Mouse (Mus musculus) gastrocnemius, adult 2 months (tissue): Measurements from ENCODE around the gene Ropn1l. TPM values are rescaled to one million over a fixed set of nuclear protein-coding genes. Genes with fewer than 3 reads are reported as not detected.
A peak's percentile ranks its signal among the peaks of the same experiment; 100 is the strongest.

Experiments used
- DNase-seq: peaks from one replicate; pipeline ENCODE4 v3.0.0; 2022
- H3K27ac ChIP-seq: fragments of 200-600 bp; 2 replicates; pipeline ENCODE4 v1.8.1; 2022; ENCODE audit warnings: mild to moderate bottlenecking
- H3K4me3 ChIP-seq: fragments of 200-600 bp; 2 replicates; pipeline ENCODE4 v1.8.1; 2022; ENCODE audit warnings: mild to moderate bottlenecking, moderate library complexity
- CTCF ChIP-seq: fragments of 200-600 bp; IDR thresholded peaks from 2 replicates; pipeline ENCODE4 v1.8.1; 2022; ENCODE audit warnings: antibody characterized with exemption, mild to moderate bottlenecking, moderate library complexity
- intact Hi-C: fragments of 180-260 bp; cut with DNase I; formaldehyde crosslinking; loops from one replicate; pipeline ENCODE4 v1.15.1; 2025
- total RNA-seq, 2 experiments: library from RNA; stranded (reverse); gene quantifications; 2 replicates each; pipeline ENCODE4 v1.2.3; 2021

The Ropn1l gene
- total RNA-seq, 2 experiments from 2014 or later, result not detected

DNA sequence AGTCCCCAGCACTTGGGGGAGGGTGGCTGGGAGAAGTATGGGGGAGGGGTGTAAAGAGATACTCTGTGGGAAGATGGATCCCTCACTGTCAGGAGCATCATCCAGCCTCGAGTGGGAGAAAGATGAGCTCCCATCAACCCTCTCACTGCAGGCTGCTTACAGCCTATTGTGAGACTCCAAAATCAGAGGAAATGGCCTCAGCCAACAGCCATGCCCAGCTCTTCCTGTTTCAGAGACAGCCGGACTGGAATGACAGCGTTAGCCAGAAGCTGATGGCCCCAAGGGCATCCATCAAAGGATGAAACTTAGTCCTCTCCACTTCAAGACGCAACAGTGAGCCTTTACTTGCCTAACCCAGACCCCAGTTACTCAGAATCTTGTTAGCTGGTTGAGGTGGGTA is 38.4 kb downstream of the Ropn1l start:
- no peak overlapping the region for H3K4me3 ChIP-seq
- peak overlapping the region; percentile 20 for H3K27ac ChIP-seq
- no peak for DNase-seq
- TF ChIP-seq CTCF, result no peak
- intact Hi-C loops, result loop anchor here (5.0 kb wide), 1 partner anchor 48 kb away; the partner anchor contains the start of gene Ankrd33b

DNA sequence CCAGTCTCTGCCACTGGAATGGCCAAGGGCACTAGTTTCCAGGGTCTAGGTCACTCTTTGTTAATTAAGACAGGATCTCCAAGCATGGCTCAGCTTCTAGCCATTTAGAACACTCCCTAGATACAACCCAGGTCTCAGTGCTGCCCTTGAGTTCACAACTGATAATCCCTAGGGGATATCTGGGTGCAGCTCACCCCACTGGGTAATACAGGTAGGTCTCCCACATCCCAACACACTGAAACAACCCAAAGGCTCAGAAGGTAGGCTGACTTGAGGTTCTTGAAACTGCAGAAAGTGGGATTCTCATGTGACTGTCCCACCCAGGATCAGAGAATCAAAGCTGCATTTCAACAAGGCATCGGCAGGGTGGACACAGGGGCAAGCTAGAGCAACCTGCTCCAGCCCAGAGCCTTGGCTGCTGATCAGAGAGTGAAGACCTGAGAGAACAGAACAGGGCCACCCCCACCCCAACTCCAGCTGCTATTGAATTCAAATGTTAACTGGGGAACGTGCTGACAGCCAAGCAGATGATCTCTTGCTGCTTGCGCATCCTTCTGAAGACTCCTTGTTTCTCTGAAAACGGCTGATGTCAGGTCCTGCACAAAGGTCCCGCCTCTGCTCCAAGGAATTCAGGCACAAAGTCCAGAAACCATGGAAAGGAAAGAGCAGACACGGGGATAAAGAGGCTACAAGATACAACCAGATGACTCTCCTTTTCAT is 39.2 kb downstream of the Ropn1l start:
- intact Hi-C loops, result no loop called here
- no peak overlapping the region for H3K27ac ChIP-seq
- DNase-seq, result no peak
- H3K4me3 ChIP-seq, result no peak overlapping the region
- TF ChIP-seq CTCF, result no peak

DNA sequence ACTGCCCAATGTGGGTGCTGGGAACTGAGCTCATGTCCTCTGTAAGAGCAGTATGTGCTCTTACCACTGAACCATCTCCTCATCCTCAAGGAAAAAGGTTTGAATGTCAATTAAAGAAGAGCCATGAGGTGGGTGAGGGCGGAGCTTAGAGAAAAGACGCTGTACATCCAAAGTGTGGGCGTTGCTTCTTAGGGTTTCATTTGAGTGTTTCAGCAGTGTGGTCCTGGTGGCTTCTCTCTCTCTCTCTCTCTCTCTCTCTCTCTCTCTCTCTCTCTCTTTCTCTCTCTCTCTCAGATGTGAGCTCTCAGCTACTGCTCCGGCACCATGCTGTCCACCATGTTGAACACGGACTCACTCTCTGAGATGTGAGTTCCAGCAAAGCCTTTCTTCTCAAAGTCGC is 39.9 kb downstream of the Ropn1l start:
- Histone ChIP-seq H3K4me3 (no peak overlapping the region), H3K27ac (no peak overlapping the region)
- intact Hi-C loops, result no loop called here
- TF ChIP-seq CTCF, result no peak
- no peak for DNase-seq

DNA sequence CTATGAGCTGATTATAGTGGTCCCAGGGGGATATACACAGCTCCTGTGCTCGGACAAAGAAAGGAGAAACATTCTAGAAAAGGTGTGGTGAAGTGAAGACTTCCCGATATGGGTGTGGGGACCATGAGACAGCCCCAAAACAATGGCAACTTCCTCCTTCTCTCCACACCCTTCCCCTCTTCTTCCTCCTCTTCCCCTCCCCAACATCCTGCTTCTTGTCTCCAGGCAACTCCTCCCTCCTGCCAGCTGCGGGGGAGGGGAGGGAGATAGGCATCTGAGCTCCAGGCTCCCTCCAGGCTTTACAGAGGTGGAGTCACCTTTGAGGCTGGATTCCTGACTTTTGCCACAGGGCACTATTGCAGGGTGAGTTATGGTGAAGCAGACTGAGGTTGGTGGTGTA is 40.6 kb downstream of the Ropn1l start:
- intact Hi-C loops, result no loop called here
- DNase-seq, result no peak
- no peak overlapping the region for H3K4me3 ChIP-seq
- TF ChIP-seq CTCF, result no peak
- H3K27ac ChIP-seq, result peak overlapping the region; percentile 38; the same call in 1 of the 2 replicates

DNA sequence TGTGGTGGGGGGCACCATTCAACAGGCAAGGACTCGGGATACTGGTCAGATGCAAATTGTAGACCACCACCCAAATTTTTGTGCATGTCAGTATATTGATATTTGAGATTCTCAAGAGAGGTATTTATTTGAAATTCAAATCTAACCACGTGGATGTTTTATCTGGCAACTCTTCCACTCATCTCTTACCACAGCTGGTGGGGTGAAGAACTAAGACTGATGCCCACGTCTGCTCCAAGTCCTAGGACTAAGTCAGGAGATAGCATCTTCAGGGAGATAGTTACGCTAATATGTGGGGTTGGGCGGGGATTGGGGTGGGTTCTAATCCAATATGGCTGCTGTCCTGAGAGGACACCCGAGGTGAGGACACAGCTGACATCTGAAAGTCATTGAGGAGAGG is 41.1 kb downstream of the Ropn1l start:
- intact Hi-C loops, result no loop called here
- no peak for TF ChIP-seq CTCF
- Histone ChIP-seq H3K4me3 (no peak overlapping the region), H3K27ac (peak overlapping the region; percentile 38; the same call in 1 of the 2 replicates)
- no peak for DNase-seq

DNA sequence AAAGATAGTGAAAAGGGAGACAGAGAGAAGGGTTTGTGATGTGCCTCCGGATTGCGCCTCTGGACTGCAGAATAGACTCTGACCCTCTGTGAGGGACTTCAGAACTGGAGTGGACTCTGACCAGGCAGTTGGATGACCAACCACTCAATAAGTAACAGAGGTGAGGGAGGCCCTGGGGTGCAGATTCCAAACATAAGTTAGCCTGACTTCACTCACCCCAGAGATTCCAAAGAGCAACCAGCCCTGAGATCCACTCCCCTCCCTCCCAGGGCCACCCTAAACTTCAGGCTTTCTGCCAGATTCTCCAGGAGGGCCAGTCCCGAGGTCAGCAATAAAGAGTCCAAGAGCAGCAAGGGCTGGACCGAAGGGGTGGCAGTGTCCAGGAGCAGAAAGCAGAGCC is 46.0 kb downstream of the Ropn1l start:
- Histone ChIP-seq H3K4me3 (no peak overlapping the region), H3K27ac (no peak overlapping the region)
- TF ChIP-seq CTCF, result no peak
- peak; percentile 14 for DNase-seq
- intact Hi-C loops, result no loop called here

DNA sequence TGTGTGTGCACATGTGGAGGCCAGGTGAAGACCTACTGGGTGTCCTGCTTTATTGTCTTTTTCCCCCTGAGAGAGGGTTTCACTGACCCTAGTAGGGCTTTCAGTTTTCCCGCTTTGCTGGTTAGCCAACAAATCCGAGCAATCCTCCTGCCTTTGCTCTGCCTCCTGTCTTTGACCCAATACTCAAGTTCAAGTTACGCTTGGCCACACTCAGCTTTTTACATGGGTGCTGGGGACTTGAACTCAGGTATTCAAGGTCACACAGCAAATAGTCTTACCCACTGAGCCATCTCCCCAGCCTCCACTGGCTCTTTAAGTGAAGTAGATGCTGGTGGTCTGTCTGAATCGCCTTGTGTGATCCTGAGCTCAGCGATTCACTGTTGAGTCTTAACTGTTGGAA is 46.7 kb downstream of the Ropn1l start:
- H3K27ac ChIP-seq, result no peak overlapping the region
- no peak for TF ChIP-seq CTCF
- no peak overlapping the region for H3K4me3 ChIP-seq
- intact Hi-C loops, result no loop called here
- peak; percentile 1 for DNase-seq

DNA sequence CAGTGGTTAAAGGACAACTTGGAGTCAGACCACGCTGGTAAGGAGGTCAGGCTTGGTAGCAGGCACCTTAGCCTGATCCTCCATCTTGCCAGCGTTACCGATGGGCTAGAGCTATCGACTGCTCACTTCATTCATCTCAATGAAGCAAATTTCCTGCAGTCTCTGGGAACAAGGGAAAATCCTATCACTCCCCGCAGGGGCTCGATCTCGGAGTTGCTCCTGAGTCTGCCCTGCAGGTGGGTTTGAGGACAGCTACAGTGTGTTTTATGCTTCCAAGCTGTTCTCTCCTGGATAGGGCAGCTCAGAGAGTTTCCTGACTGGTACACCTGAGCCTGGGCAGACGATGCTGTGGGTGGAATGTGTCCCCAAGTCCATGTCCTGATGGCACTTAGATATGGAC is 49.2 kb downstream of the Ropn1l start:
- no peak overlapping the region for H3K4me3 ChIP-seq
- DNase-seq, result peak; percentile 5
- TF ChIP-seq CTCF, result no peak
- intact Hi-C loops, result no loop called here
- no peak overlapping the region for H3K27ac ChIP-seq

DNA sequence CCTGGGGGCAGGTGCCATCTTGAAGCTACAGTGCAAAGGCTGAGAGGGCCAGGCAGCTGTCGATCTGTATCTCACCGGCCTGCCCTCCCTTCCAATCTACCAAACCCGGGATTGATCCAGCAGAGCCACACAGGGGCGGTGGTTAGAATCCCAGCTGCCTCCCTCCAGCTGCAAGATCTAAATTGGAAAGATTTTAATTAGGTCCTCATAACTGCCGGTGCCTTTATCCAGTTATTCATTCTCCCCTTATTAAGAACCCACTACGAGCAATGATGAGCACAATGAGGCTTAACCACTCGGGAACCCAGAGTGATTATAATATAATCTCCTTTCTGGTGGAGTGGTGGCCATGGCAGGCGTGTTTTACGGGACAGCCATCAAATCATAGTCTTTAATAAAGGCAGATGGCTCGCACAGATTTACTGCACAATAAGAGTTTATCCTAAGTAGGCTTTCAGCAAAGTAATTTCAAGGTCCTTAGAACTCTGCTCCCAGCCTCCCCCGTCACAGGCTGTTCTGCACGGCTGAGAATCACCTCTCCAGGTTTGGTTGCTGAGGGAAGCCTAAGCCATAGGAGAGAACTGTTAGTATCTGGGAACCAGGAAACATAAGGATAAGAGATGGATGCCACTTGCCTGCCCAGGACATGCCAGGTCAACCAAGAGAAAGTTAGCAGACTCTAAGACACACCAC is 51.2 kb downstream of the Ropn1l start:
- H3K4me3 ChIP-seq, result no peak overlapping the region
- intact Hi-C loops, result no loop called here

DNA sequence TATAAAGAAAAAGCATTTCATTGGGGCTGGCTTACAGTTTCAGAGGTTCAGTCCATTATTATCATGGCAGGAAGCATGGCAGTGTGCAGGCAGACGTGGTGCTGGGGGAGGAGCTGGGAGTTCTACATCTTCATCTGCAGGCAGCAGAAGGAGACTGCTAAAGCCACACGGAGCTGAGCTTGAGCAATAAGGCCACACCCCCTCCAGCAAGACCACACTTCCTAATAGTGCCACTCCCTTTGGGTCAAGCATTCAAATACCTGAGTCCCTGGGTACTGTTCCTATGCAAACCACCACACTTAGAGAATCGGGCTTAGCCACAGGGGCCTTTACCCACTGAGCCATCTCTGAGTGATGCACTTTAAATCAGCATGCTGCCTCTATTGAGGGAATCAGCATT is 52.6 kb downstream of the Ropn1l start:
- intact Hi-C loops, result no loop called here
- Histone ChIP-seq H3K4me3 (no peak overlapping the region), H3K27ac (no peak overlapping the region)
- no peak for TF ChIP-seq CTCF
- DNase-seq, result peak; percentile 1

More for the DNA sequence above, 51.2 kb downstream of the Ropn1l start:
- no peak overlapping the region for H3K27ac ChIP-seq
- TF ChIP-seq CTCF, result no peak
- no peak for DNase-seq

DNA sequence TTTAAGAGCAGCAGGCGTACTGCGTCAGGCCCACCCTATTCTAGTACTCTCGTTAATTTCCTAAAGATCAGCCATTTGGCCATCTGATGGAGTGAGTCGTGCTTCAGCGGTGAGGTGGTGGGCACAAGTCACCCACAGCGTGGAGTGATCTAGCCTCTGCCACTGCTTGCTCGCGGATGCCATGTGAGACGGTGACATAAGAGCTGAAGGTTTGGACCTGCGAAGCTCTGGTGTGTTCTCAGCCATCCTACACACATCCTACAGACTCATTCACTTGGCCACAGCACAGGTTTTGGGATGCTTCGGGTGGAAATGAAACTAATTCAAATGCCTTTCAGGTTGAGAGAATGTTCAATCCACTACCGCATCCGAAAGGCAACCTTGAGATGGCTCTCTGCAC is 54.8 kb downstream of the Ropn1l start:
- Histone ChIP-seq H3K4me3 (no peak overlapping the region), H3K27ac (no peak overlapping the region)
- intact Hi-C loops, result no loop called here
- TF ChIP-seq CTCF, result no peak
- peak; percentile 9 for DNase-seq

DNA sequence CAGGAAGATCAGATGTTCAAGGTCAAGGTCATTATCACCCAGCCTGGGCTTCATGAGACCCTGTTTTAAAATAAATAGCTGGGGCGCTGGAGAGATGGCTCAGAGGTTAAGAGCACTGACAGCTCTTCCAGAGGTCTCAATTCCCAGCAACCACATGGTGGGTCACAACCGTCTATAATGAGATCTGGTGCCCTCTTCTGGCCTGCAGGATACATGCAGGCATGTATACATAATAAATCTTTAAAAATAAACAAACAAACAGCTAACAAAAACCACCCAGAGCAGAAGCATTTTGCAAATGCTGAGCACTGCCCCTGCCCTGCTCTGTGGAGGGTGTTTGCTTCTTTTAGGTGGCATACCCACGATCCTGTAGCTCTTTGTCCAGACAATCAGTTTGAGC is 56.2 kb downstream of the Ropn1l start:
- intact Hi-C loops, result no loop called here
- Histone ChIP-seq H3K27ac (peak overlapping the region; percentile 70), H3K4me3 (no peak overlapping the region)
- DNase-seq, result peak; percentile 6
- peak; percentile 47 for TF ChIP-seq CTCF

DNA sequence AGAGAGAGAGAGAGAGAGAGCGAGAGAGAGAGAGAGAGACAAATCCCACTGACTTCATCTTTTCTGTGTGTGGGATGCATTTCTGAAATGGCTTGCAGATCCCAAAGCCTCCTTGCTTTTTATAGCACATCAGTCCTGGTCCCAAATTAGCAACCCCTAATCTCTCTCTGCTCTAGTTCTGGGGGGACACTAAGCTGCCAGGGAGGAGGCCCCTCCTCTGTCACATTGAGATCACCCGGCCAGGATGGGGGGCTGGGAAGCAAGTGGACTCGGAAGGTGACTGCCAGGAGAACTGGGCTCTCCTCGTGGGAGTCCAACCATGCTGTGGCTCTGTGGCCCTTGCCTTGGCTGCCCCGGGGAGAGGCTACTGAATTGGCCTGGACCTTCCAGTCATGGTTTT is 56.8 kb downstream of the Ropn1l start:
- no peak for TF ChIP-seq CTCF
- peak; percentile 52 for DNase-seq
- intact Hi-C loops, result no loop called here
- H3K27ac ChIP-seq, result peak overlapping the region; percentile 70
- no peak overlapping the region for H3K4me3 ChIP-seq
